Mouse (Mus musculus): ENCODE results near the gene Elavl2. TPM values are rescaled to one million over a fixed set of nuclear protein-coding genes. Genes with fewer than 3 reads are reported as not detected.

Gene Elavl2
- polyA plus RNA-seq, 1 experiment from 2014 or later: 3.7 TPM

DNA sequence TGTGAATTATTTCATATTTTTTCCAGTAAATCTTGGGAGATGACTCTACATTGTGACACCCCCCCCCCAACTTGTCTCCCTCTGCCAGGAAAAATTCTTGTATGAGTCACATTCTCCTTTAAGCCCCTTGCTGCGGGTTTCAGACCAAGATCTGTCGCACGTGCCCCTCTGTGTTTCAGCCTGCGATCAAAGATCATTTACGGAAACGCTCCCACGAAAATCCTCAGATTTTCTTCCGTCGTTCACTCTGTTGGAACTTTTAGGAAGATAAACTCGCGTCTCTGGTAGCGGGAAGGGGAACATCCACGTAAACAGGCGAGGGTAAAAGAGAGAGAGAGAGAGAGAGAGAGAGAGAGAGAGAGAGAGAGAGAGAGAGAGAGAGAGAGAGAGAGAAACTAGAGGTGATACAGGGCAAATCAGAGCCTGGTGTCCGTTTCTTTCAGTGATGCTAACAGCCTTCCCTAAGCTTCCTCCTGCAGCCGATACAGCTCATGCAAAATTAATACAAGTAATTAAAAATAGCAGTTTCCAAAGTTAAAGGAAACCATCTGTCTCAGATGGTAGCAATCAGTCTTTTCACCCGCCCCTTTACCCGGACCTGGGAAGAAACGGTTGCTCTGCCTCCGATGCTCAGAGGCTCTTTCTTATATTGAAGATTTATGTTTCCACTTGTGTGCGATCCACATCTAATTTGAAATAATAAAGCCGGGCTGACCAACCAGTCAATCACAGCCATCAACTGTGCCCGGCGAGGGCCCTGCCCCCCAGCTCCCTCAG is 20.1 kb downstream of the Elavl2 start:
- Histone ChIP-seq H3K4me1 (ENCODE audit: control insufficient read depth, insufficient read depth, low read length) (peaks cover 1% of the 10 kb centered on the region; the same call in 1 of the 2 replicates), H3K9me3 (ENCODE audit: control insufficient read depth, low read length) (no peaks in the 10 kb centered on the region), H3K9ac (ENCODE audit: low read depth, low read length) (no peak overlapping the region), H3K36me3 (ENCODE audit: control insufficient read depth, insufficient read depth, low read length) (no peaks in the 10 kb centered on the region), H3K4me3 (ENCODE audit: low read length) (no peak overlapping the region), H3K27ac (ENCODE audit: low read depth, low read length) (no peak overlapping the region), H3K27me3 (ENCODE audit: control insufficient read depth, insufficient read depth, low read length) (peaks cover 32% of the 10 kb centered on the region), H3K4me2 (replicated peaks; ENCODE audit: low read depth, low read length) (no peak overlapping the region)
- ATAC-seq (ENCODE audit: low FRiP score, low TSS enrichment): no peak
- 2% methylated on average over 24 of the region's 24 CpGs for WGBS

DNA sequence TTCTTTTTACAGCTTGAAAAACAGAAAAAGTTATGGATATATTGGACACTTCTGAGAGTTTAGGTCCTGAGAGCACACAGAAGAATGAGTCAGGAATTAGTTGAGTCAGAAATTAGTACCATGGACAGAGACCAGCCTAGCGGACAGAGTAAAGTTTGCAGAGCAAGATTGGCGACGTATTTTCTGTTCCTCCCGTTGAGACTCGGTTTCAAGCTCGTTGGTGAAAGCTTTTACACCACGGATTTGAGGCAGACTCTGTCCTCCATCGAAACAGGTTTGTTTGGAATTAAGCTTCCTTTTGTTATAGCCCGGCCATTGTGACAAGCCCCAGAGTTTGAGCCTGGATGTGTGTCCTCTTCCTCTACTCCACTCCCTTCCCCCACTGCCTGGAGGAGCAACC is 21.0 kb downstream of the Elavl2 start:
- Histone ChIP-seq H3K9ac (ENCODE audit: low read depth, low read length) (no peak overlapping the region), H3K27me3 (ENCODE audit: control insufficient read depth, insufficient read depth, low read length) (peaks cover 40% of the 10 kb centered on the region), H3K4me2 (replicated peaks; ENCODE audit: low read depth, low read length) (no peak overlapping the region), H3K4me1 (ENCODE audit: control insufficient read depth, insufficient read depth, low read length) (peaks cover 10% of the 10 kb centered on the region; the same call in 1 of the 2 replicates), H3K27ac (ENCODE audit: low read depth, low read length) (no peak overlapping the region), H3K9me3 (ENCODE audit: control insufficient read depth, low read length) (no peaks in the 10 kb centered on the region), H3K4me3 (ENCODE audit: low read length) (no peak overlapping the region), H3K36me3 (ENCODE audit: control insufficient read depth, insufficient read depth, low read length) (no peaks in the 10 kb centered on the region)
- no peak for ATAC-seq (ENCODE audit: low FRiP score, low TSS enrichment)
- WGBS: 2% methylated on average over 9 of the region's 9 CpGs

DNA sequence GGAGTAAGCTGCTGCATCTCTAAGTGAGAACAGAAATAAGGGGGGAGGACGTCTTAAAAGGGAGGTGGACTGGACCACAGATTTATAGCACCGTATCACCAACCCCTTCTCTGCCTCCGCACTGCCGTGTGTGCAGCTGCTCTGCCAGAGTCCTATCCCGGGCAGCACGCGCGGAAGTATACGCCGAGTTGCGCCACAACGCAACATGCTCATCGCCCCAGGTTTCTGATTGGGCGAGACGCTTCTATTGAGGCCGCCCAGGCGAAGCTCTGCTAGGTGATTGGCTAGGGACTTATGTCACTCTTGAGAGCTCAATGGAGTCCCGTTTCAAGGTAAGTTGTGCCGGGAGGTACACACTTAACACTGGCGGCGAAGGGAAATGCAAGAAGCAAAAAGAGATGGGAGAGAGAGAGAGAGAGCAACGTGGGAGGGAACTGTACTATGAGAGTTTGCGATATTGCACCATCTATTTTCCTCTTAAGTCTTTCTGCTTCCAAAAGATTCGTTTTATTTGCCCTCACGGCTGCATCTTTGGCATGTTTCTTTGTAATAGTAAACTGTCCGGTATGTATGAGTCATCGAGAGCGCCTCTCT is 24.2 kb downstream of the Elavl2 start:
- H3K4me3 ChIP-seq (ENCODE audit: low read length): peak overlapping the region; percentile 48
- peaks cover 58% of the 10 kb centered on the region for H3K27me3 ChIP-seq (ENCODE audit: control insufficient read depth, insufficient read depth, low read length)
- under 1% methylated on average over 28 of the region's 28 CpGs for WGBS
- H3K9ac ChIP-seq (ENCODE audit: low read depth, low read length): peak overlapping the region; percentile 31; the same call in 1 of the 2 replicates
- H3K36me3 ChIP-seq (ENCODE audit: control insufficient read depth, insufficient read depth, low read length): no peaks in the 10 kb centered on the region
- no peak overlapping the region for H3K27ac ChIP-seq (ENCODE audit: low read depth, low read length)
- H3K9me3 ChIP-seq (ENCODE audit: control insufficient read depth, low read length): no peaks in the 10 kb centered on the region
- peak; percentile 96 for ATAC-seq (ENCODE audit: low FRiP score, low TSS enrichment)
- peak overlapping the region; percentile 73 for H3K4me2 ChIP-seq (replicated peaks; ENCODE audit: low read depth, low read length)
- peaks cover 13% of the 10 kb centered on the region; the same call in 1 of the 2 replicates for H3K4me1 ChIP-seq (ENCODE audit: control insufficient read depth, insufficient read depth, low read length)

DNA sequence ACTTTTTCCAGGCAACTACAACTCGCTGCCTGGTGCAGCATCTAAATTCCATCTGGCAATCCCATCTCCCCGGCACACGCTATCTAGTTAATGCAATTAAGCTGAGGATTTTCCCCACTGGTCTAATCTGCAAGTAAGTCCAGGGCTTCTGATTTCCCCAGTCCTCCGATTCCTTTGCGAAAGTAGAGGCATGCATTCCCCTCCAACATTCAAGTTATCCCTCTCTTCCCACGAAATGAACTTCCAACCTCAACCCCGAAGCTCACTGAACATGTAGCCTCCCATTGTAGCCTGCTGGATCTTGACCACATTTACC is 25.3 kb downstream of the Elavl2 start:
- Histone ChIP-seq H3K27me3 (ENCODE audit: control insufficient read depth, insufficient read depth, low read length) (peaks cover 58% of the 10 kb centered on the region), H3K4me2 (replicated peaks; ENCODE audit: low read depth, low read length) (peak overlapping the region; percentile 73), H3K36me3 (ENCODE audit: control insufficient read depth, insufficient read depth, low read length) (no peaks in the 10 kb centered on the region), H3K9me3 (ENCODE audit: control insufficient read depth, low read length) (no peaks in the 10 kb centered on the region), H3K4me3 (ENCODE audit: low read length) (peak overlapping the region; percentile 48), H3K27ac (ENCODE audit: low read depth, low read length) (no peak overlapping the region), H3K9ac (ENCODE audit: low read depth, low read length) (no peak overlapping the region), H3K4me1 (ENCODE audit: control insufficient read depth, insufficient read depth, low read length) (peaks cover 13% of the 10 kb centered on the region; the same call in 1 of the 2 replicates)
- no peak for ATAC-seq (ENCODE audit: low FRiP score, low TSS enrichment)
- 1% methylated on average over 7 of the region's 7 CpGs for WGBS

DNA sequence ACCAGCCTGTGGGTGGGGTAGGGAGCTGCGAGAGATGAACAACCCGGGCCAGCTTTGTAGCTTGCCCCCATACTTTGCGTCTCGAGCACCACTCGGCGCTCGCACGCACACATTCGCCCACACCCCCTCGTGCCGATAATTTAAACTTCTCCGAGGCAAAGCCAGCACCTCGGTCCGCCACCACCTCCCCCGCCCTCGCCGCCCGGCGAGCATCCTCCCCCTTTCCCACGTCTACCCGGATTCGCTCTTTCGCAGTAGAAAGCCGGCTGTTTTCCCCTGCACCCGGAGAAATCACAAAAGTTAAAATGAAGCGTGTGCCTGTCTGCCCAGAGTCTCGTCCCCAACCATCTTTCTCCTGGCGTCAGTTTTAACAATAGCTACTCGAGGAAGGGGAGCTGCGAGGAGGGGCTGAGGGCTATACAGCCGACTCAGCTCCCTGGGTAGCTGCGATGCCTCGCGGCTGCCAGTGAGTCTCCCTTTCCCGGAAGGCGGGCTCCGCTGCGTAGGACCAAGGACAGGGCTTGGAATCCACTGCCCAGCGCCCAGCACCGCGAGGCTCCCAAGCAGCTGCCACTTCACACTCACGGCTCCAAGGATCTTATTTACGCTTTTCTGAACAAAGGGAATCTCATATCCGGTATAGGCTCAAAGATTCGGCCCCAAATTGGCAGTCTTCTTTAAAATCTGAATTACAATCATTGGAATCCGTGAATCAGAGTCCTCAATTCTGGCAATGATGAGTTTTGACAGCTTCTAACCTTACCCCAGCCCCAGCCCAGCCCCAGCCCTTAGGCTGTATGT is 25.8 kb downstream of the Elavl2 start:
- Histone ChIP-seq H3K4me1 (ENCODE audit: control insufficient read depth, insufficient read depth, low read length) (peaks cover 13% of the 10 kb centered on the region; the same call in 1 of the 2 replicates), H3K27ac (ENCODE audit: low read depth, low read length) (no peak overlapping the region)
- under 1% methylated on average over 46 of the region's 46 CpGs for WGBS

DNA sequence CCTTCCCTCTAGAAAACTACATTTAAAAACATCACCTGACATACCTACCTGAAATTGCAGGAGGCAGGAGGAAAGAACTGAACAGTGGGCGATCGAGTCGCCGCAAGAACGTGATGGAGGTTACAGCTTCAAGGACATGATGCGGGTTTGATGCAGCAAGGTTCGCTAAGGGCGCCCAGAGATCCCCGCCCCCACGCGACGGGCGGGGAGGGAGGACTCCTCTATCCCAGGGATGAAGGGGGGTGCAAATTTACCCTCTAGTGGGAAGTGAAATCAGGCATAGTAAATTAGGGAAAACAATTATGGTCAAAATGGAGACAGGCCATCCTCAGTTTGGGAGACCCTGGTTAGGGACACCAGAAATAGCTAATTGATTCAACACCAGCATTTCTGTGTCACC is 27.7 kb downstream of the Elavl2 start:
- no peak for ATAC-seq (ENCODE audit: low FRiP score, low TSS enrichment)
- no peak overlapping the region for H3K4me2 ChIP-seq (replicated peaks; ENCODE audit: low read depth, low read length)
- 4% methylated on average over 13 of the region's 13 CpGs for WGBS
- H3K27me3 ChIP-seq (ENCODE audit: control insufficient read depth, insufficient read depth, low read length): peaks cover 59% of the 10 kb centered on the region
- no peaks in the 10 kb centered on the region for H3K9me3 ChIP-seq (ENCODE audit: control insufficient read depth, low read length)
- H3K9ac ChIP-seq (ENCODE audit: low read depth, low read length): no peak overlapping the region
- H3K4me1 ChIP-seq (ENCODE audit: control insufficient read depth, insufficient read depth, low read length): peaks cover 13% of the 10 kb centered on the region; the same call in 1 of the 2 replicates
- H3K27ac ChIP-seq (ENCODE audit: low read depth, low read length): no peak overlapping the region
- no peak overlapping the region for H3K4me3 ChIP-seq (ENCODE audit: low read length)
- no peaks in the 10 kb centered on the region for H3K36me3 ChIP-seq (ENCODE audit: control insufficient read depth, insufficient read depth, low read length)

More for the DNA sequence above, 25.8 kb downstream of the Elavl2 start:
- H3K4me2 ChIP-seq (replicated peaks; ENCODE audit: low read depth, low read length): peak overlapping the region; percentile 73
- H3K9ac ChIP-seq (ENCODE audit: low read depth, low read length): peak overlapping the region; percentile 4; the same call in 1 of the 2 replicates
- H3K27me3 ChIP-seq (ENCODE audit: control insufficient read depth, insufficient read depth, low read length): peaks cover 56% of the 10 kb centered on the region
- ATAC-seq (ENCODE audit: low FRiP score, low TSS enrichment): peak; percentile 36; the same call in 1 of the 2 replicates
- H3K4me3 ChIP-seq (ENCODE audit: low read length): peak overlapping the region; percentile 48
- H3K9me3 ChIP-seq (ENCODE audit: control insufficient read depth, low read length): no peaks in the 10 kb centered on the region
- H3K36me3 ChIP-seq (ENCODE audit: control insufficient read depth, insufficient read depth, low read length): no peaks in the 10 kb centered on the region

DNA sequence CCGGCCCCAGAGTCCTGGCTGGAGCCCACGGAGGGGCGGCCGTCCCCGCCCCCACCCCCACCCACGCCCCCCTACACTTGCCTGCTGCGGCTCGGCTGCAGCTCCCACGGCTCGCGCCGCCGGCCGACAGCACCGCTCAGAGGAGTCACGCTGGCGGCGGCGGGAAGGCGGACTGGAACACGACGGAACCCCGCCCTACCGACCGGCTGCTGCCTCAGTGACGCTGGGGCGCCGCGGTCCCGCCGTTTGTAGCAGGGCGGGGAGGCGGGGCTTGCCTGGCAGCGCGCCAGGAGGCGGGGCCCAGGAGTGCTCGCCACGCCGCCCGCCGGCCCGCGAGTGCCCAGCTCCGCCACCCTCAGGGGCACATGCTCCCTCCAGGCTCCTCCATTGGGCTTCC is 28.8 kb downstream of the Elavl2 start:
- Histone ChIP-seq H3K27ac (ENCODE audit: low read depth, low read length) (no peak overlapping the region), H3K9ac (ENCODE audit: low read depth, low read length) (peak overlapping the region; percentile 56), H3K9me3 (ENCODE audit: control insufficient read depth, low read length) (no peaks in the 10 kb centered on the region), H3K4me3 (ENCODE audit: low read length) (peak overlapping the region; percentile 64), H3K36me3 (ENCODE audit: control insufficient read depth, insufficient read depth, low read length) (no peaks in the 10 kb centered on the region), H3K4me1 (ENCODE audit: control insufficient read depth, insufficient read depth, low read length) (peaks cover 13% of the 10 kb centered on the region; the same call in 1 of the 2 replicates), H3K4me2 (replicated peaks; ENCODE audit: low read depth, low read length) (peak overlapping the region; percentile 98), H3K27me3 (ENCODE audit: control insufficient read depth, insufficient read depth, low read length) (peaks cover 59% of the 10 kb centered on the region)
- under 1% methylated on average over 34 of the region's 44 CpGs for WGBS
- peak; percentile 56 for ATAC-seq (ENCODE audit: low FRiP score, low TSS enrichment)

DNA sequence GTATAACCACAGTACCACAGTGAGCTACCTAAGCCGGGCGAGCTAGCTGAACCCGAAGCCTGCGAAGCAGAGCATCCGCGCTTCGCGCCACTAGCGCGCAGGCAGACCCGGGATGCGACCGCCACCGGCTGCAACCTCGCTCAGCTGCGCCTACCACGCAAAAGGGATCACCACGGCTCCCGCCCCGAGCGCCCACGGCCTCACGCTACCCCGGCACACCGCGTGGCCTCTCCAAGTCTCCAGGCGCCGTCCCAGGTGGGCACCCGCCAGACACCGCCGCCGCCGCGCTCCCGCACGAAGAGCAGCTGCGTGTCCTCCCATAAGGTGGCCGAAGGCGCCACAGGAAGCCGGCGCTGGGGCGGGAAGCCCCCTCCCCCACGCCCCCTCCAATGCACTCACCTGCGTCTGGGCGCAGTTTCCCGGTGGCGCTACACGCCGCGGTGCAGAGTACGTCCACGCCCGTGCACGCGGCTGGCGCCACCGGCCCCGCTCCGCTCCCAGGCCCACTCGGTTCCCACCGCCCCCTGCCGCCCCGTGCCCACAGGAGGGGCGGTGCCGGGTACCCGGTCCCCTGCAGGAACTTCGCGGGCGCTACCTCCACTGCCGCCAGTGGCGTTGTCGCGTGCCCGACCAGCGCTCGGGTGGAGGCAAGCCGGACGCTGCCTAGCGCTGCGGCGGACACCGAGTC is 29.3 kb downstream of the Elavl2 start:
- Histone ChIP-seq H3K9ac (ENCODE audit: low read depth, low read length) (peak overlapping the region; percentile 56), H3K4me1 (ENCODE audit: control insufficient read depth, insufficient read depth, low read length) (peaks cover 13% of the 10 kb centered on the region; the same call in 1 of the 2 replicates), H3K4me3 (ENCODE audit: low read length) (peak overlapping the region; percentile 64), H3K4me2 (replicated peaks; ENCODE audit: low read depth, low read length) (peak overlapping the region; percentile 98), H3K9me3 (ENCODE audit: control insufficient read depth, low read length) (no peaks in the 10 kb centered on the region), H3K27me3 (ENCODE audit: control insufficient read depth, insufficient read depth, low read length) (peaks cover 59% of the 10 kb centered on the region), H3K27ac (ENCODE audit: low read depth, low read length) (no peak overlapping the region), H3K36me3 (ENCODE audit: control insufficient read depth, insufficient read depth, low read length) (no peaks in the 10 kb centered on the region)
- WGBS: 1% methylated on average over 52 of the region's 82 CpGs
- peak; percentile 48 for ATAC-seq (ENCODE audit: low FRiP score, low TSS enrichment)

Measured in kidney, embryonic 14.5 days (tissue).